Mouse (Mus musculus): ENCODE measurements around the gene Peli3.
"Not testable (repeated sequence)": the region's sequence is repeated elsewhere in the genome, so short reads cannot be mapped to it uniquely, and the experiment has no call there.

Peli3 gene

GRCm38 (mm10) chr19:4942551-4943252 lies at the start of gene Peli3:
Gene Peli3 (minus strand): TSS chr19:4943127.
- peak; percentile 73 for DNase-seq (ENCODE audit: low spot score)

DNA sequence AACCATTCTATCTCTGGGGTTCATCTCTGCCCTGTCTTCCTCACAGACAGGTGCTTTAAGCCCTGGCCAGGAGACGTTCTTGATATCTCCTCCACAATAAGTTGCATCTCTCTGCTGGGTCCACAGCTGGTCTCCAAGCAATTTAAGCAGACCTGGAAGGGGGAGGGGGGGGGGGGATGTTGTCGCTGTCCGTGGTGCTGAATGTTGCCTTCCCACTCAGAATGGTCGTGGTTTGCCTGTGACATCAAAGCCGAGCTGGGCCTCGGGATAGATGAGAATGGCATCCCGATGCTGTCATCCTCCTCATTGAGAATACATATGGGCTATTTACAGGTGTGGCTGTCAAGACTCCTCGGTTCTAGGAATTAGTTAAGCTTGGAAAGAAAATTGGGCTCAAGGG lies 49.4 kb upstream of the Peli3 start:
- no peak for DNase-seq (ENCODE audit: low spot score)

GRCm38 (mm10) chr19:4990716-4991115 lies 47.8 kb upstream of the Peli3 start:
- no peak for DNase-seq (ENCODE audit: low spot score)

- DNase-seq (ENCODE audit: low spot score) = no peak
These were observed 47.3 kb upstream of the Peli3 start, which contains the start of gene Npas4 for GRCm38 (mm10) chr19:4990256-4990625. Gene Npas4 (minus strand): TSS chr19:4990316.

DNA sequence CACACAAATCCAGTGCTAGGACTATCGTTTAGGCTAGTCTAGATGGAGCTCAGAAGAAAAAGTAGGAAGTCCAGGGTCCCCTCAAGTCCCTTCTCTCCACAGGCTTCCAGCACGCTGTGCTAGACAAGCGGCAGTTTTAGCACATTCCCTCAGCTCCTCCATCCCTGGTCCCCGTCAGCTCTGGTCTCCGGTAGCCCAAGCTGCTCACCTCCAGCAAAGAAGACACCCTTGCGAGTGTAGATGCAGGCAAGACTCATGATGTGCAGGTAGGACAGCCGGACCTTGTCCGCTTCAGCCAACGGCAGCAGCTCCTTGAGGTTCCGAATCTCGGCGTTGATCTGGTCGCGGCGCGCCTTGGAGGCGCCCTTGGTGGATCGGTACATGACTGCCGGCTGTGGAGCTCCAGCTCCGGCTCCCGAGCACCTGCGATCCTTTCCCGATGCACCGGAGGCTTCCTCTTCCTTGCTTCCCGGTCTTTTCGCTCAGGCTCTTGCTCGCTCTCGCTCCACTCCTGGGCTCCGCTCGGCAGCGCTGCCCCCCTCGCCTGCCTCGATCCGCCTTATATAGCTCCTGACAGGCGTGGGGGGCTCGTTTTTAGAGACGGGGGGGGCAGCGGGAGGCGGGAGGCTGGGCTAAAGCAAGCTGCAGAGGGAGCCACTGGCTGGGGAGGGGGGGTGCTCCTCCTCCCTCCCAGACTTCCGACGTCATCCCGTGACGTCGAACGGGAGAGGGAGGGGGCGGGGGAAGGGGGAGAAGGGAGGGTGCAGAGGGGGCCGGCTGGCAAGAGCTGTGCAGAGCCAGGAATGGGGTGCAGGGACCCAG lies 46.7 kb upstream of the Peli3 start:
- DNase-seq (ENCODE audit: low spot score) = no peak

- no peak for DNase-seq (ENCODE audit: low spot score)
These were observed 46.1 kb upstream of the Peli3 start for GRCm38 (mm10) chr19:4989013-4989412.

- peak; percentile 68 for DNase-seq (ENCODE audit: low spot score)
These were observed 38.8 kb upstream of the Peli3 start for GRCm38 (mm10) chr19:4981767-4982166.

DNA sequence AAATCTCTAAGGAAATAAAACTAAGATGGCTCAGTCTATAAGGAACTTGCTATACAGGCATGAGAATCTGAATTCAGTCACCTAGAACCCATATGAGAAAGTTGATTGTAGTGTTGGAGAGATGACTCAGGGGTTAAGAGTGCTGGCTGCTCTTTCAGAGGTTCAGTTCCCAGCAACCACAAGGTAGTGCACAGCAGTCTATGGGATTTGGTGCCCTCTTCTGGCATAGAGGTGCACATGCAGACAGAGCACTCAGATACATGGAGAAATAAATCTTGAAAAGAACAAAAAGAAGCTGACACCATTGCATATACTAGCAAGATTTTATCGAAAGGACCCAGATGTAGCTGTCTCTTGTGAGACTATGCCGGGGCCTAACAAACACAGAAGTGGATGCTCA lies 25.3 kb upstream of the Peli3 start:
- no peak for DNase-seq (ENCODE audit: low spot score)

DNA sequence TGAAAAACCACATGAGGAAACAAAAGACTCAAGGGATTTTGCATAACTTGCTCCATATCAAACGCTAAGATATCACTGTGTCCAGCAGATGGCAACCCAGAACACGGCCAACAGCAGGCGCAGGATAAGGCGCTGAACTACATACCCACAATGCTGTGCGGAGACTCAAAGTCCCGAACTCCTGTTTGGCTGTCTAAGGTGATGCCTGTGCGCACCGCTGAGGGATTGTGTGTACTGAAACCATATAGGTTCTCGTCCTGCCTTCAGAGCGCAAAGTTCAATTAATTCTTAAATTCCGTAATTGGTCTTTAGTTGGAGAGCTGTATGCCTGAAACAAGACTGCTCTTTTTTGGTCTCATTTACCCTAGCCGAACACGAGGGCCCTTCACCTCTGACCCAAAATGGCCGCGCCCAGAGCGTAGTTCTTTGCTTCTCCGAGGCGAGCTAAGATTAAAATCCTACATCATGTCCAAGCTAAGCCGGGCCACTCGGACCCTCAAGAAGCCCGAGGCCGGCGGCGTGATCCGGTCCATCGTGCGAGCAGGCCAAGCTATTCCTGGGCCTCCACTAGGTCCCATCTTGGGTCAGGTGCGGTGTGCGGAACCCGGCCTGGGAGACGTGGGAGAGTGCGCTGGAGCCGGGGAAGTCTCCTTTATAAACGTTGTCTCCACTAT lies 19.1 kb upstream of the Peli3 start, which contains the start of gene Mrpl11:
Mrpl11 (plus strand) TSS at position 220 of the 674 bp plus-strand sequence.
- peak; percentile 89 for DNase-seq (ENCODE audit: low spot score)

GRCm38 (mm10) chr19:4948641-4949040 lies 5.7 kb upstream of the Peli3 start:
- not testable (repeated sequence) for DNase-seq (ENCODE audit: low spot score)

- no peak for DNase-seq (ENCODE audit: low spot score)
These were observed 2.6 kb upstream of the Peli3 start for GRCm38 (mm10) chr19:4945540-4945939.

DNA sequence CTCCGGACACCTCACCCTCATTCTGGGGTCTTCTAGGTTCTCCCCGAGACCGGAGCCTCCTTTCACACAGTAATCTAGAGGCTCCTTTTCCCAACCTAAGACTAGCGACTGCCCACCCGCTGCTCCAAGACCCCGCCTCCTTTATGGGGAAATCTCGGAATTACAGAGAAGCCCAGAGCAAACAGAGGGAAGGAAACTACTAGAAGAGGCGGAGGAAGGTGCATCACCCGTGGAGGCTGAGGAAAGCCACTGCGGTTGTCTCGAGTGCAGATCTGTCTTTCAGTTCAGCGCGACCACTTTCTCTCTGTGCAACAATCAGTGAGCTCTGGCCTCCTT lies 294 bp upstream of the Peli3 start:
- no peak for DNase-seq (ENCODE audit: low spot score)

DNA sequence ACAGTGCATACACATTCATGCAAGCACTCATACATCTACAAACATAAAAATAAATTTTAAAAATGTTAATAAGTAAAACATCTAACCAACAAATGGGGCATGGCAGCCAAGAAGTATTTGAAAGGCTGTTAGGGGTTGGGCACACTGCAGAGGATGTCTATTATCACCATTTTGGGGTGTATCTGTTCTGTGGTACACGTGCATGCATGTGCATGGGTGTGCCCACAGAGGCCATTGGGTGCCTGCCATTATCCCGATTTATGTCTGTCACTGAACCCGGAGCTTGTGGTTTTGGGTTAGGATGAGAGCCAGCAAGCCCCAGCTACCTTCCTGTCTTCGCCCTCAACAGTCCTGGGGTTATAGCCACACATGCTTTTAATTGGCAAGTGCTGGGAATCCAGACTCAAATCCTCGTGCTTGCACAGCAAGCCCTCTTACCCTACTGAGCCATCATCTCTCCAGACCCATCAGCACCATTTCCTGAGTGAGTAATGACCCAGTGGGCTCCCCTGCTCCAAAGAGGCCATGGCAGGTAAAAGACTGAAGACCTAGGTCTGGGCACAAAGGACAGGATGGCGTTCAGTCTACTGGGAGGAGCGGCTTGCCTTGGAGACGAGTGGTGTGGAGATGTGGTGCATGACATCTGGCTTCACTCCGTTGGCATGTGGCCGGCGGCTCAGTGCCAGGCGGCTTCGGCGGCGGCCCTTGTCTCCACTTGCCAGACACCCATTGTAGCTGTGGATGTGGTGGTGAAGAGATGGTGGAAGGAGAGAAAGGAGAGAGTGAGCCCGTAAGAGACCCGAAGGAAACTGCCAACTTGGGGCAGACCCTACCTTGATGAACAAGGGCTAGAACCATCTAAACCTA lies 5.2 kb downstream of the Peli3 start:
- DNase-seq (ENCODE audit: low spot score) = peak; percentile 70

- DNase-seq (ENCODE audit: low spot score) = no peak
These were observed 6.0 kb downstream of the Peli3 start for GRCm38 (mm10) chr19:4936896-4937295.

DNA sequence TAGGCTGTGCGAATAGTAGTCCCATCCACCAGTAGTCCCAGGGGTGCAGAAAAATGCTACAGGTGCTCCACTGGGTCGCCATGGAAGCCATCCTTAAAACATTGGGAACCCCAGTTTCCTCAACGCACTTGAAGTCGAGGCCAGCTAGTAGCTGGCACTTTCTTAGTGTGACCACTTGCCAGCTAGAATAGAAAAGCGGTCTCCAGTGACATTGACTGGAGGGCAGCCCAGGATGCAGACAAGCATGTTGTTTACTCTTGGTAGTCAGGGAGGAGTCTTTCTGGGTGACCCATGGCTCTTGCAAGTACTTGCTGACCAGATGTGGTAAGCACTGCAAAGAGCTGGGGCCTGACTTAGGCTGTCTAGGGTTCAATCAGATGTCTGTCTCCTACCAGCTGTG lies 14.1 kb downstream of the Peli3 start:
- DNase-seq (ENCODE audit: low spot score) = peak; percentile 10

DNA sequence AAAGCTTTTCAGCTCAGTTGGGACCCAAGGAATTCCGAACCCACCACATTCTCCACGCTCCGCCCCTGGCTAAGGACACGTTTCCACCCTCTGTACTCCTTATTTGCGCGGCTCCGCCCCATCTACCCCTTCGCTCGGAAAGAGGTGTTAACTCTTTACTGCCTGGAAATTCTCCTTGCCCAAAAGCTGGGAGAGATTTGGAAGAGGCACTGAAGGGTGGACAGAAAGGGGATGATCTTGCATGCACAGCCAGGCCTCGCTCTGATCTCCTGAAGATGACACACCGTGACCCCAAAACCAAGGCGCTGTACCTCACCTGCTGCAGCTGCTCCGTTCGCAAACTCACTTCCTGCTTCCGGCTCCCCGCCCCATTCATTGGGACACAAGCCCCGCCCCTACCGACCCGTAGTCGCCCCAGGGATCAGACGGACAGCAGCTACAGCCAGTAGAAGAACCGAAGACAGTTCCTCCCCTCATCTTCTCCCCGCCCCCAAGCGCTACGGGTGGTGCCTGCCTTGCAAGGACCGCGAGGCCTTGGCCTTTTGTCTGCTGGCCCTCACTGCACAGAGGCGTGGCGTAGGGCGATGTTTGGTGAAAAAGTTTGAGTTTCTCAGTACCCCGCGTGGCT lies 14.9 kb downstream of the Peli3 start, which contains the start of gene Dpp3:
Dpp3 (minus strand) TSS at position 384 of the 628 bp plus-strand sequence.
- peak; percentile 91 for DNase-seq (ENCODE audit: low spot score)

- no peak for DNase-seq (ENCODE audit: low spot score)
These were observed 17.6 kb downstream of the Peli3 start for GRCm38 (mm10) chr19:4925121-4925860.

DNA sequence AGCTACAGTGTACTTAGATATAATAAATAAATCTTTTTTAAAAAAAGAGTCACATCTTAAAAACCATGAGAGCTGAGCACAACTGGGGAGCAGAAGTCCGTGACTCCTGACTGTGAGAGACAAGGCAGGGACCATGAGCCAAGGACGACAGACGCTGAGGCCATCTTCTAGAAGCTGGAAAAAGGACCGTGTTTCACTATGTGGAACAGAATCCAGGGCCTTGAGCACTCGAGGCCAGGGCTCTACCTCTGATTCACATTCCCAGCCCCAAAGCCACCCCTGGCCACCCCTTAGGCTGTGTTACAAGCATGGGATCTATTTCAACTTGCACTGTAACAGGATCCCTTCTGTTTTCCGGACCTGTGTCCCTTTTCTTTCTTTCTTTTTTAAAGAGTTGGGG lies 23.3 kb downstream of the Peli3 start:
- DNase-seq (ENCODE audit: low spot score) = no peak

DNA sequence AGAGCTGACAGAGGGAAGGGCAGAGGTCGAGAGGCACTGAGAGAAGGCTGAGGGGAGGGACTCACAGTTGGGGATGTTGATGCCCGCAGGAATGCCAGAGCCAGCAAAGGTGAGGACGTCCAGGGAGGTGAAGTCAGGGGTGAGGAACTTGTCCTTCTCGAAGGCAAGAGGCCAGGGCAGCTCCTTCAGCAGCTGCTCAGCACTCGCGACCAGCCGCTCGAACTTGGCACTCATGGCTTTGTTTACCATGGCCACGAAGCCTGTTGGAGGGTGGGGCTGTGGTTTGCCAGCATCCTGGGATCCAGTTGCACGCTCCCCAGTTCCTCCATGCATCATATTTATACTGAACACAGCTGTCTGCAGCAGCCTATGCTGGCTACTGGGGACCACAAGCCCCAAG lies 26.1 kb downstream of the Peli3 start:
- DNase-seq (ENCODE audit: low spot score) = no peak

DNA sequence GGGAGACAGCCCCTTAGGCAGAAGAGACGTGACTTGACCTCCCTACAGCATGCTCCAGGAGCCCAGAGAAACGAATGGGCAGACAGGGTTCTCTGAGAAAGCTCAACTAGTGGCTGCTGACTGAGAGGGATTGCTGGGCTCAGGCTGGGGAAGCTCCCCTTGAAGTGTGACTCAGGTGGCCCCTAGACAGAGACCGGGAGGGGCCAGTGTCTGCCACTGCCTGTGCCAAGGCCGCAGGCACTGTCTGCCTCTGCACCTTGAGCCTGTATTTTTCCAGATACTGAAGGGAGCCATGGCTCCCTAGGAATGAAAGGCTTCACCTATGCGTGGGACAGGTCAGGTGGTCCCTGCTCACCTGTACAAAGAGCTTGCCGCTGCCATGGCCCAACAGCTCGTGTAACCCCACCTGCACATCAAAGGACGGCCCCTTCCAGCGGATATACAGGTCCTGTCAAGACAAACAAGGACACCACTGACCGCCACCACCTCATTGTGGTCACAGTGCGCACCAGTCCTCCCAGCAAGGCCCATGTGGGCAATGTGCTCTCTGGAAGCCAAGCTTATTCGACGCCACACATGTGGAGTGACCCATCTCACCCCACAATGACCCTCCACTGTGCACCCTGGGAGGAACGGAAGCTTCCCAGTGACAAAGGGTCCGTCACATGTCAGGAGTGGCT lies 26.9 kb downstream of the Peli3 start:
- DNase-seq (ENCODE audit: low spot score) = no peak

Measured in MN1 (cell line).